Mouse (Mus musculus): ENCODE results near the gene Ncf1. TPM values are rescaled to one million over a fixed set of nuclear protein-coding genes. Genes with fewer than 3 reads are reported as not detected.

The Ncf1 gene
- total RNA-seq, 2 experiments from 2014 or later: 6.4 to 7.7 TPM

DNA sequence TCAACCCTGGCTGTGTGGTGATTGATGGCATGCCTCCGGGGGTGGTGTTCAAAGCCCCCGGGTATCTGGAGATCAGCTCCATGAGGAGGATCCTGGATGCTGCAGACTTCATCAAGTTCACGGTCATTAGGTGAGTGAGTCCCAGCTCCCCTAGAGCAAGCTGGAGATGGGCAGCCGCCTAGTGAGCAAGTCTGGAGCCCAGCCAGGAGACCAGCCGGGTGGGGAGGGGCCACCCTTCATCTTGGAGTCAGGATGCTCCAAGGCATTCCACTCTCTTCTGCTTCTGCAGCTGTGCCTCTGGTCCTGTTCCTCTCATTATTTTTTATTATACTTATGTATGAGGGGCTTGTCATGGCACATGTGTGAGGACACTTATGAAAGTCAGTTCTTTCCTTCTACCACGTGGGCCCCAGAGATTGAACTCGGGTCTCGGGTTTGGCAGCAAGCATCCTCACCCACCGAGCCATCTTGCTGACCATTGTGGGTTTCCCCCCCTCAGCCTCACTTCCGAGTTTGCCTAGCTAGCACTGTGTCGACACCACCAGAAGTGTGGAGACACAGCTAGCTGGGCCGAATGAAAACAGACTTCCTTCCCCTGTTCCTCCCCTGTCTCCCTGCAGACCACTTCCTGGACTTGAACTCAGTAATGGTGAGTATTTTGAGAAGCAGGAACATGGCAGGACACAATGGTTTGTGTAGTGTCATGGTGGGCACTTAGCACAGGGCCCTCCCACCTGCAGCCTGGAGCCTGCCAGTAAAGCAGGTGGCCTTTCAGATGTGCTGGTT lies 15.2 kb downstream of the Ncf1 start:
- DNase-seq (ENCODE audit: low spot score in 2 of 2): no peak

DNA sequence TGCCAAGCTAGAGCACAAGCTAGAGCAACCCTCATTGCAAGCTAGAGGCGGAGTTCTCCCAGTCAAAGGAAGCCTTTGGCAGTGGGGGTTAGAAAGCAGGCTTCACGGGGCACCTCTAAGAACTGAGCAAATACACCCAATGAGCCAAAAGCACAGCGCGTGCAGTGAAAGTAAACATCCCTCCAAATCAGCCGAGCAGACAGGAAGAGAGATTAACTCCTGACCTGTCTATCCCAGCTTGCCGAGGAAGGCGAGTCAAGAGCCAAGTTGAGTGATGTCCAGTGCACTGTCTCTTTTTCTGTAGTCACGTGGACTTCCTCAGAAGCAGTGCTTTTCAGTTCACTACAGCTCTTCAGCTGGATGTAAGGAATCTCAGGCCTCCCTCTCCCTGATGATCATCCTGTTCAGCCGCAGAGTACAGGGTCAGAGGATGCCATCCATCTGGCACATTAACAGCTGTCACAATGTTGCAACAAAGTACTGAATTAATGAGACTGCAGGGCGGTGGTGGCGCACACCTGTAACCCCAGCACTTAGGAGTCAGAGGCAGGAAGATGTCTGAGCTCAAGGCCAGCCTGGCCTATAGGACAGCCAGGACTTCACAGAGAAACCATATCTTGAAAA lies 19.4 kb downstream of the Ncf1 start:
- DNase-seq (ENCODE audit: low spot score in 2 of 2): no peak

DNA sequence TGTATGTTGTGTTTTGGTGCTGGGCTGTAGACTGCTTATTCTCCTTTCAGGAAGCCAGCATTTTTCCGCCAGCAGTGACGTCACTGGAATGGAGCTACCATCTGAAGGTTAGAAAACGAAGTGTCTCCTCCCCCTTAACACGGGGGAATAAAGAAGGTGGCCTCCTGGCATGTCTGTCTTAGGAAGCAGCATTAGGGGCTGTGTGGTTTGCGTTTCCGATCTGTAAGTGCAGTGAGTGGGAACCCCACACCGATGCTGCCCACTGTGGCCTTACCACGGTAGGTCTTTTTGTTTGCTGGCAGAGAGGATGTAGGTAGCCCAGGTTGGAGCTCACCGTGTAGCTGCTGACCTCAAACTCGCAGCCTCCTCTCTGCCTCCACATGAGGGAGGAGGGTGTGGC lies 22.7 kb downstream of the Ncf1 start:
- DNase-seq (ENCODE audit: low spot score in 2 of 2): no peak

DNA sequence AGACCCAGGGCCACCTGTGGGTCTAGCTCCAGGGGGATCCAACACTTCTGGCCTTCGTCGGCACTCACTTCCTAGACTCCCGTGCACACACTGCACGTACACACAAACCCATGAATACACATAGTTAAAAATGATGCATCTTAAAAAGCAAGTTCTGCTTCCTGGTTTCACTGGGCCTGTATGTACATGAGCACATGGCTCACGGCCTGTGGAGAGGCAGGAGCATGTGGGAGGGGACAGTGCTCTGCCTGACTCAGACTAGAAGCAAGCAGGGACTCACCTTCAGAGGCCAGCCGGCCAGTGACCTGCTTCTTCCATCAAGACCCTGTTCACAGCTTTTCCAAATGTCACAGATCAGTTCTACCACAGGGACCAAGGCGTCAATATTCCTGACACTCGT lies 35.8 kb downstream of the Ncf1 start:
- no peak for DNase-seq (ENCODE audit: low spot score in 2 of 2)

DNA sequence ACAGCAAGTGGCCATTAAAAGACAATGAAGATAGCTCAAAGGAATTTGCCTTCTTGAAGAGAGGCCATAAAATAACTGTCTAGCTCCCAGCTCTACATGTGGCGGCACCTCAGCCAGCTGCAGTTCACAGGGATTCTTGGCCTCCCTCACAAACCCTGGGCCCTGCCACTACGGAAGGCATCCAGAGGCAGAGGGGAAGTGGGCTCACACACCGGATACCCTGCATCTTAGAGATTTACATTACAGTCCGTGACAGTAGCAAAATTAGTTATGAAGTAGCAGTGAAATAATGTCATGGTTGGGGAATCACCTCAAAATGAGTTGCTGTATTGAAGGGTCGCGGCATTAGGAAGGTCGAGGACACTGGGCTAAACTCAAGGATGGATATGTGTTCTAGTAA lies 40.9 kb downstream of the Ncf1 start:
- no peak for DNase-seq (ENCODE audit: low spot score in 2 of 2)

DNA sequence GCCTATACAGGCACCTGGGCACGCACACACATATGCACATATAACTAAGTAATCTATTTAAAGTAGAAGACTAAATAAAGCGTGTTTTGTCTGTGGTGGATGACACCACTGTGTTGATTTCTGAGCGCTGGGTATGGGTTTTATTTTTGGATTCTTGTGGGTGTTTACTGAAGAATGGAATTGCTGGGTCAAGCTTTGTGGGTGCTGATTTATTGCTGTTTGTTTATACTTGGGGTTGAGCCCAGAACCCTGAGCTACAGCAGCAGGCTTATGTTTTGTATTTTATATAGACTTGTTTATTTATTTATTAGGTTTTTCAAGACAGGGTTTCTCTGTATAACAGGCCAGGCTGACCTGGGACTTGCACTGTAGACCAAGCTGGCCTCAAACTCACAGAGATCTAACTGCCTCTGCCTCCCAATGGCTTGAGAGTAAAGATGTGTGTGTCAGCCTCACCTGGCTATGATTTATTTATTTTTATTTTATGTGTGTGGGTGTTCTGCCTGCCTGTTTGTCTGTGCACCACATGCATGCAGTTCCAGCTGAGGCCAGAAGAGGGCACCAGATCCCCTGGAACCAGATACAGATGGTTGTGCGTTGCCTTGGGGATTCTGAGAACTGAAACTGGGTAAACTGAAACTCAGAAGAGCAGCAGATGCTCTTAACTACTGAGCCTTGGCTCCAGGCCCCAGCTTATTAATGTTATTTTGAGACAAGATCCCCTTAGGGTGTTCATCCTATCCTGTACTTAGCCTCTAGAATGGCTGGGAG lies 42.3 kb downstream of the Ncf1 start:
- DNase-seq (ENCODE audit: low spot score in 2 of 2): no peak

DNA sequence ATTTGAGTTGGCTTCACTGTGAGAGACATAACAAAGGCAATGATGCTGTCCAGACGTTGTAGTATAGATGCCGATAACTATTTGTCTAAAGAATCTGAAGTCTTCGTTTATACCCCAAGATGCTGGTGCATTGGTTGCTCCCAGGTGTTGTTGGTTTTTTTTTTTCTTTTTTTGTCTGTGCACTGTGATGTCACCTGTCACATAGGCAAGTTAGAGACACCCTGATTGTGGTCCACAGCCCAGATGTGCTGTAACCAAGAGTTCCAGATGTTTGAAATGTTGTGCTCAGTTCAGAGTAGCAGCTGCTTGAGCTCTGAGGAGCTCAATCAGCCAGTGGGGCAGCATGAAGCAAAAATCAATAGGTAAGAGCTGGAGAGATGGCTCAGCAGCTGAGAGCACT lies 43.4 kb downstream of the Ncf1 start:
- DNase-seq (ENCODE audit: low spot score in 2 of 2): no peak

DNA sequence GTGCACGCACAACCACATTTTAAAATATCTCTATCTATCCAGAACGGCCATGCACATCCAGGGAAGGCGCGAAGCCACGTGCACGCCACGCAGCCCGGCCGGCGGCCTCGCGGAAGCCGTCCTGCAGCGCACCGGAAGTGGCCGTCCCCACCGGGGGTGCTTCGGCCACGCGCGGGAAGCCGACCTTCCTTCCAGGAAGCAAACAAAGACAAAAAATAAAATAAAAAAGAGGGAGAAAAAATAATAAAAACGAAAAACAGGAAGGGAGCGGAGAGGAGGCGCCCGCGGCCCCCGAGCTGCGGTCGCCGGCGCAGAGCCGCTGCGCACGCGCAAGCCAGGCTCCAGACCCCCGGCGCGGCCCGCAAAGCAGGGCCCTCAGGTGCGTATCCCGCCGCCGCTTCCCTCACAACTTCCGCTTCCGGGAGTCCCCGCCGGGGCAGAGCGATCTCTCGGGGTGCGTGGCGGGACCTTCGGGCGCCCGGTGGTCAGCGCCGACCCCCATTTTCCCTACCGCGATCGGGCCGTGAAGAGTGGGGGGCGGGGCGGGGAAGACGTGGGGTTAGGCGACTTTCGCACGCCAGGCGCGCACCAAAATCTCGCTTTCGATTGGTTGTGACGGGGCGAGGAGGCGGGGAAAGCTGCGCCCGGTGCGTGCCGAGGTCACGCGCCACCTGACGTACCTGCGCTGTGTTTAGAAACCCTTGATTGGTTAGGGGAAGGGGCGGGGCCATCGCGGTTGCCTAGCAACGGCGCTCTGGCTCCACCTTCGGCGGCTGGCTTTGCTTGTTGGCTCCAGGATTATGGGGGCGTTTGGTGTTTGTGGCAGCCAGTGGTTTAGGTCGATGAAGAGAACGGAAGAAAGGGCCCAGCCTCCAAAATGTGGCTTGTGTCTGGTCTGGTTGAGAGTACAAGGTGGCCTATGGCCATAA lies 45.3 kb downstream of the Ncf1 start, which contains the start of gene Gtf2ird2:
TSS of gene Gtf2ird2 (plus strand) at position 140 of the 929 bp plus-strand sequence.
- peak; percentile 94 to 97 for DNase-seq (ENCODE audit: low spot score in 2 of 2)

DNA sequence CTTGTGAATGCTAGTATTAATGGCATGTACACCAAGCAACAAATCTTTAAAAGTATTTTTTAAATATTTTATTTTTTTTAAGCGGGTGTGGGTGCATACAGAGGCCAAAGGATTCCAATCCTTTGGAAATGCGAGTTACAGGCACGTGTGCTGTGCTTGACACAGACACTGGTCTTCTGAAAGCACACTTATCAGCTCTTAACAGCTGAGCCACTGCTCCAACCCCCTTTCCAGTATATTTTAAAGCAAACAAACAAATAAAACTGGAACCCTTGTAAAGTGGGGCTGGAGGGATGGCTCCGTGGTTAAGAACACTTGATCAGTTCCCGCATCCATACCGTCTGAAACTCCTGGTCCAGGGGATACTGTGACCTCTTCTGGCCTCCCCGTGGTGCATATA lies 46.3 kb downstream of the Ncf1 start:
- DNase-seq (ENCODE audit: low spot score in 2 of 2): no peak

DNA sequence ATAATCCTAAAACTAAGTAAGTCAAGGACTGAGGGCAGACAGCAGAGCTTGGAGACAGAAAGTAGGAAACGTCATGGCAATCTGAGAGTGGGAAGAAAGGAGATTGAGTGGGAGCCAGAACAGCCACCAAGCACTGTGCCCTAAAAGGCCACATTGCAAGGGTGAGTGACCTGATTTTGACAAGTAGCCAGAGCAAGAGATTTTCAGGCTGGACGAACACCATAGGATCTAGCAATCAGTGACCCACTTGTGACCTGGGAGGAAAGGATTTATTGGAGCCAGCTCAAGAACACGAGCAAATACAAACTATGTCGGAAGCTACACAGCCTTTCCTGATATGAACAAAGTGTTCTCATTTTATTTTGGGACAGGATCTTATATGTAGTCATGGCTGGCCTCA lies 46.7 kb downstream of the Ncf1 start:
- no peak for DNase-seq (ENCODE audit: low spot score in 2 of 2)

DNA sequence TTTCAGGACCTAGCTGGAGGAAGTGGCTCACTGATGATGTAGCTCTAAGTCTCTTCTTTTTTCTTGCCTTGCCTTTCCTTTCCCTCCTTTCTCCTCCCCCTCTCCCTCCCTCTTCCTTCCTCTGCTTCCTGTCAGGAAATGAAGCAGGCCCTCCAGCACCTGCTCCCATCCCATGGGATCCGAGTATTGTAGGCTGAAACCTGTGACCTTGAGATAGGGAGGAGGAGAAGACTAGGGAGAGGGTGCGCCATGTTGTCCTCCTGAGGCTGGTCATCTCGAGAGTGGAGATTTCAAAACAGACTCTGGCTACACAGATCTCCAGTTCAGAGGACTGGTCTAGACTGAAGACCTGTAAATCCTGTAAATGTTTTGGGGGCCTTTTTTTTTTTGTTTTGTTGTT lies 47.3 kb downstream of the Ncf1 start:
- DNase-seq (ENCODE audit: low spot score in 2 of 2): no peak

DNA sequence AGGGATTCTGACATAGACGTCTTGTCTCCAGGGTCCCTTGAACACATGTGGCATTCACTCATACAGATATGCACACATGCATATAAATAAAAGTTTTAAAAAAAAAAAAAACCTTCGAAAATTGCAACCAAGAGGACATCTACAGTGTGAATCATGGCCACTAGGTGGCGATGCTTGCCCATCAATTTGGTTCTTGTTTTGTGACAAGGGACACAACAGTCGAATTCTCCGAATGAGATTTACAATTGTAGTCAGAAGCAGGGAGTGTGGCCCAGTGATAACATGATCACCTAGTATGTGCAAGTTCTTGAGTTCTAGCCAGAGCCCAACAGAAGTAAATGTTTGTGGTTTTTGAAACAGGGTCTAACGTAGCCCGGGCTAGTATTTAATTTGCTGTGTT lies 49.6 kb downstream of the Ncf1 start:
- DNase-seq (ENCODE audit: low spot score in 2 of 2): peak; percentile 63 to 77

DNA sequence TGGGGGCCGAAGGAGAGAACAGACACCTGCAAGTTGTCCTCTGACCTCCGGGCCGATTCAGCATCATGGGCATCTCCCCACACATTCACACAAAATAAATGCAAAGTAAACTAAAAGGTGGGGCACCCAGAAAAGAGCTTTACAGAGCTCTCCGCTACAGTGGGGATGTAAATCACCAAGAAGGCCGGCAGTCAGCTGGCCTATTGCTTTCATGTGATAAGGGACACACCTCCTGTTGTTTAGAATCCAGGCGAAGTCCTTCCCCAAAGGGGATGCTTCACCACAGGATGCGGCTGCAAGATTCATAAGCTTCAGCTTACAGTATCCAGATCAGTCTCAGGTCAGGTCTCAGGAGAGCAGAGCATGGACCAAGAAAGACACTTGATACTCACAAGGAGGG lies 50.9 kb downstream of the Ncf1 start:
- no peak for DNase-seq (ENCODE audit: low spot score in 2 of 2)

DNA sequence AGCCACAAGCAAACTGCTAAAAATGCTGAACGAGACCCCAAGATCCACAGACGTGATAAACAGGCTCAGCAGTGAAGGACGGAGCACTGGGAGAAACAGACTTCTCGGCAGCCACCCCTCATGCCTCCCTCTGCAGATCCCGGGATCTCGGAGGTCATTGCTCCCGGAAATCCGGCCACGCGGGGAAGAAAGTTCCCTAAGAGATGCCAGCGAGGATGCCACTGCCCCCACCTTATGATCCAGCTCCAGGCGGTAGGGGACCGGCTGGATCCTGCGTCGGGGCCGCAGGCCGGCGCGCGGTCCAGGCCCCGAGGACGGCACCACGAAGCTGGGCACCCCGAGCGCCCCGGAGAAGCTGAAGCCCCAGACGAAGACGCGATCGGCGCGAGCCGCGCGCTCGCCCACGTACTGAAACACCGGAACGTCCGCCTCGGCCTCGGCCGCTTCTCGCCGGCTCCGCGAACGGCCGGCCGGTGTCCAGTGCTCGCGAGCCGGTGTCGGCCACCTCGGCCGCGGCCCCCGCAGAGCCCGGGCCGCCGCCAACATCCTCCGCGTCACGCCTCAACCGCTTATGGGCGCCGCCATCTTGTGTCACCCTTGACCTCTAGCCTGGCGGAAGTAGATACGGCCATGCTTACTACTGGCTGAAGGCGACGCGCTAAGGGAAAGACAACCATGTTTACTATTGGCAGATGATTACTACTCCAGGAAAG lies 53.1 kb downstream of the Ncf1 start, which contains the start of gene Rcc1l:
TSS of gene Rcc1l (minus strand) at position 606 of the 713 bp plus-strand sequence.
- peak; percentile 52 to 83 for DNase-seq (ENCODE audit: low spot score in 2 of 2)

DNA sequence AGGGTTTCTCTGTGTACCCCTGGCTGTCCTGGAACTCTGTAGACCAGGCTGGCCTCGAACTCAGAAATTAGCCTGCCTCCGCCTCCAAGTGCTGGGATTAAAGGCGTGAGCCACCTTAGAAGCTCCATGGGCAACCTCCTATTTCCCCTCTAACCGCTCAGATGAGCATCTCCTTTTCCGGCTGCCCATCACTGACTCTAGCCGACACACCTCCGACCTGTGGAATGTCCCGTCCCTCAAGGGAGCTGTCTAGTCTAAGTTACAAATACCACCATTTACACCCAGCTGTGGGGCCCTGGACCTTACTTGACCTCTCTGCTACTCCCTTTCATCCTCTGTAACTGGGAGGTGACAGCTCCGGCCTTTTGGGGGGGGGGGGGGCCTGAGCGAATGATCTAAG lies 53.7 kb downstream of the Ncf1 start:
- no peak for DNase-seq (ENCODE audit: low spot score in 2 of 2)

DNA sequence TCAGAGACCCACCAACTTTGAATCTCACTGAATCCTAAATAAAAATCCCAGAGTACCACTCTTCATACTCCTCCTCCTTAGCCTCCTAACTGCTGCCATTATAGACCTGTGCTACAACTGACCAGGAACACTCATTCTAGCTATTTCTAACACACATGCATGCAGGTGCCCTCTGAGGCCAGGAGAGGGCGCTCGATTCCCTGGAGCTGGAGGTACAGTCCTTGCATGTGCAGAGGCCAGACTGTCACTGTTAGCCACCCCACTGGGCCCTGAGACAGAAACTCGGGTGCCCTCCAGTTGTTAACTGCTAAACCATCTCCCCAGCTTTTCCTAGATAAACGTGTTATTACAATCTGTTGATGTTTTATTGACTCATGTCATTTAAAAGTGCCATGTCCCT lies 56.2 kb downstream of the Ncf1 start:
- no peak for DNase-seq (ENCODE audit: low spot score in 2 of 2)

DNA sequence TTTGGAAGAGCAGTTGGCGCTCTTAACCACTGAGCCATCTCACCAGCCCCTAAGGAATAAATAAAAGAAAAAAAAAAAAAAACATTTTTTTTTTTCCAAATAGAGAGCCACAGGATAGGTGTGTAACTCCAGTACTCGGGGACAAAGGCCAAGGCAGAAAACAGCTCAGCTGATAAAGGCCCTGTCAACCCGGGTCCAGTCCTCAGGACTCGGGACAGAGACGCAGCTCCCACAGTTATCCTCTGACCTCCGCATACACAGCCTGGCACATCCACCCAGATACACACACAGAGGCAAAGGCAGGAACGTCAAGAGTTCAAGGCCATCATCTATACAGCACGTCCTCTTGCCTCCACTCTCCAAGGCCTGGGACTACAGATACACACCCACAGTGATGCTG lies 59.3 kb downstream of the Ncf1 start:
- no peak for DNase-seq (ENCODE audit: low spot score in 2 of 2)

Measured in gastrocnemius, postnatal 4 days (tissue).